Mouse (Mus musculus): ENCODE measurements around the gene Gm4756. TPM values are rescaled to one million over a fixed set of nuclear protein-coding genes. Genes with fewer than 3 reads are reported as not detected.

Gm4756 gene
- total RNA-seq (2023): not detected

GRCm38 (mm10) chr12:72649611-72650330, at the start of gene Gm4756:
TSS of gene Gm4756 (minus strand) at chr12:72649661.

GRCm38 (mm10) chr12:72664735-72665337, 15.4 kb upstream of the Gm4756 start, which contains the start of gene Dhrs7:
TSS of gene Dhrs7 (minus strand) at chr12:72664909.

DNA sequence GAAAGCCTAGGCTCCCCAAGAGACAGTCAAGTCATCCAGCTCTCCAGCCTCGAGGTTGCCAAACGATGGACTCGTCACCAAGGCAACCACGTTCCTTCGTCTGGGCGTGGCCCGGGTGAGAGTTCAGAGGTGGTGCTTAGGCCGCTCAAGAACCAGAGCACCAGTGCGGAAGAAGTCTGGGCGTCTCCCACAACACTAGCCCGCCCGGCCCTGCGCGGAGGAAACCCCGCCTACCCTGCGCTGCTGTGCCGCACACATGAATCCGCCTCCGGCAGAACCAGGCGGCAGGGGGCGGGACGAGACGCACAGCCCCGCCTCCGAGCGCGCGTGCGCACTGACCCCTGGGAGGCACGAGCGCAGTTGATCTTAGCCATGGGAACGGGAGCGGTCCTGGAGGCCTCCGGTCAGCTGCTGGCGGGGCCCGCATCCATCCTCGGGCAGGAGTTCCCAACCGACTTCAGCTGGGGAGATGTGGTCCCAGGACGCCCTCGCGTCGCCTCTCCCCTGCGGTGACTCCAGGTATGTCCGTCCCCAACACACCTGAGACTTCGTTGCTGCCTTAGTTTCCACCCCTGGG, 113.4 kb downstream of the Gm4756 start, which contains the start of gene Pcnx4:
TSS of gene Pcnx4 (plus strand) at position 363 of the 577 bp plus-strand sequence.

Other genes starting within 250 kb of the Gm4756 start
- not detected for gene Rtn1, start 240.6 kb downstream of the Gm4756 start, total RNA-seq (2023)
- under 1 TPM in 1 of 2 experiments, not detected in 1; 0.39 TPM for gene Lrrc9, start 207.8 kb downstream of the Gm4756 start, total RNA-seq (2023)
- 1 to 10 TPM; 4.2 to 5.0 TPM for gene Pcnx4, start 113.3 kb downstream of the Gm4756 start, total RNA-seq (2023)
- 10 to 100 TPM; 28.5 to 30.6 TPM for gene Dhrs7, start 15.2 kb upstream of the Gm4756 start, total RNA-seq (2023)
- 100 to 1,000 TPM; 108 to 135 TPM for gene Ppm1a, start 107.8 kb upstream of the Gm4756 start, total RNA-seq (2023)